In genomic region chr12:51729058-51729457, GRCm38 (mm10) we compare ENCODE assay signal across 9 mouse cellular contexts. TPM values are rescaled to one million over a fixed set of nuclear protein-coding genes. Genes with fewer than 3 reads are reported as not detected.
DNase-seq lines count a peak whose midpoint lies in the region; ATAC-seq and TF ChIP-seq lines count a peak whose summit lies in the region.
"Had no signal": no experiment of that assay in that cellular context is flagged by ENCODE, and none has a peak within 500 bp of the region (broad histone marks: within the 10 kb centered on the region; RNA-seq: fewer than 3 reads in every experiment).

No protein-coding gene starts in this region.

- H3K4me1 ChIP-seq in heart, embryonic 14.5 days (ENCODE audit: control insufficient read depth in 2 of 2, insufficient read depth in 2 of 2, low read length in 2 of 2) = peaks cover 12 to 16% of the 10 kb centered on the region in 2 experiments
- no peaks in the 10 kb centered on the region for H3K4me1 ChIP-seq in limb, embryonic 14.5 days (ENCODE audit: control insufficient read depth, insufficient read depth, low read length)
- no peaks in the 10 kb centered on the region for H3K4me1 ChIP-seq in midbrain, postnatal 0 days (ENCODE audit: insufficient read depth, low read length)
- H3K4me1 ChIP-seq: neural tube, embryonic 12.5 days had no signal

- ATAC-seq in frontal cortex, adult (ENCODE audit: low TSS enrichment) = peak; percentile 80
- peak; percentile 74 for ATAC-seq in heart, embryonic 14.5 days (ENCODE audit: insufficient number of reproducible peaks, insufficient read depth, low FRiP score, low read depth)
- 0 out of 2 replicates have a peak, but pooled peaks have one; percentile 26 for ATAC-seq in limb, embryonic 14.5 days (ENCODE audit: low FRiP score, low read depth)
- ATAC-seq in erythroid progenitor cell, adult 5-6 weeks (replicated peaks; ENCODE audit: low FRiP score, poor library complexity, severe bottlenecking) = no peak
- no peak for ATAC-seq in midbrain, postnatal 0 days (ENCODE audit: low FRiP score)

- TF ChIP-seq POLR2A in limb, embryonic 14.5 days (IDR thresholded peaks at IDR 0.05; ENCODE audit: borderline replicate concordance, extremely low read depth, insufficient read depth, insufficient read length) = no peak

- TF ChIP-seq CTCF in midbrain, postnatal 0 days (IDR thresholded peaks at IDR 0.05) = no peak

- H3K27me3 ChIP-seq in heart, embryonic 14.5 days (ENCODE audit: control insufficient read depth, insufficient read depth, low read length) = no peaks in the 10 kb centered on the region
- H3K27me3 ChIP-seq in limb, embryonic 14.5 days (ENCODE audit: control insufficient read depth, insufficient read depth, low read length) = no peaks in the 10 kb centered on the region
- no peaks in the 10 kb centered on the region for H3K27me3 ChIP-seq in midbrain, postnatal 0 days (ENCODE audit: insufficient read depth, low read length)
- H3K27me3 ChIP-seq: neural tube, embryonic 12.5 days had no signal

- 11% methylated on average over 11 of the region's 11 CpGs for WGBS in heart, embryonic 14.5 days
- WGBS in limb, embryonic 14.5 days = 74% methylated on average over 11 of the region's 11 CpGs
- WGBS in midbrain, postnatal 0 days = 73% methylated on average over 11 of the region's 11 CpGs

- H3K9ac ChIP-seq in heart, embryonic 14.5 days (ENCODE audit: low read length) = 0 out of 2 replicates have a peak overlapping the region, but pooled peaks have one; percentile 45
- no peak overlapping the region for H3K9ac ChIP-seq in limb, embryonic 14.5 days (ENCODE audit: low read depth, low read length, severe bottlenecking)
- H3K9ac ChIP-seq in midbrain, postnatal 0 days (replicated peaks; ENCODE audit: low read length, poor library complexity, severe bottlenecking) = no peak overlapping the region
- H3K9ac ChIP-seq: neural tube, embryonic 12.5 days had no signal

- peak overlapping the region; percentile 85 to 92 for H3K27ac ChIP-seq in heart, embryonic 14.5 days (replicated peaks in 1 of 2; ENCODE audit: control insufficient read depth in 1 of 2, insufficient read depth in 1 of 2, low read depth in 2 of 2, low read length in 2 of 2)
- 0 out of 2 replicates have a peak overlapping the region, but pooled peaks have one; percentile 33 for H3K27ac ChIP-seq in limb, embryonic 14.5 days (replicated peaks; ENCODE audit: low read depth, low read length)
- no peak overlapping the region for H3K27ac ChIP-seq in midbrain, postnatal 0 days (ENCODE audit: low read depth, low read length)
- H3K27ac ChIP-seq: neural tube, embryonic 12.5 days had no signal

- no peak for DNase-seq in frontal cortex, postnatal 10 days (ENCODE audit: low spot score in 2 of 2)
- peak; percentile 78 for DNase-seq in adrenal gland, postnatal 14 days
- no peak for DNase-seq in limb, embryonic 14.5 days (ENCODE audit: low spot score)
- DNase-seq in T-cell, adult 2 months (ENCODE audit: low spot score) = no peak
- DNase-seq in midbrain, postnatal 0 days (ENCODE audit: low spot score) = no peak

- no peaks in the 10 kb centered on the region for H3K9me3 ChIP-seq in heart, embryonic 14.5 days (ENCODE audit: control insufficient read depth, low read length)
- H3K9me3 ChIP-seq in limb, embryonic 14.5 days (ENCODE audit: control insufficient read depth, low read length) = no peaks in the 10 kb centered on the region
- H3K9me3 ChIP-seq in midbrain, postnatal 0 days (ENCODE audit: low read length) = no peaks in the 10 kb centered on the region
- H3K9me3 ChIP-seq: neural tube, embryonic 12.5 days had no signal

- no peak overlapping the region for H3K4me3 ChIP-seq in heart, embryonic 14.5 days (ENCODE audit: control insufficient read depth in 1 of 2, insufficient read depth in 1 of 2, low read depth in 1 of 2, low read length in 2 of 2)
- H3K4me3 ChIP-seq in limb, embryonic 14.5 days (replicated peaks; ENCODE audit: low read length) = no peak overlapping the region
- H3K4me3 ChIP-seq in midbrain, postnatal 0 days (ENCODE audit: low read depth, low read length) = no peak overlapping the region
- H3K4me3 ChIP-seq: neural tube, embryonic 12.5 days had no signal

- peaks cover 1% of the 10 kb centered on the region; the same call in 1 of the 2 replicates for H3K36me3 ChIP-seq in heart, embryonic 14.5 days (ENCODE audit: control insufficient read depth, insufficient read depth, low read length)
- peaks cover under 1% of the 10 kb centered on the region; the same call in 1 of the 2 replicates for H3K36me3 ChIP-seq in limb, embryonic 14.5 days (ENCODE audit: control insufficient read depth, insufficient read depth, low read length)
- H3K36me3 ChIP-seq in midbrain, postnatal 0 days (ENCODE audit: insufficient read depth, low read length) = 0 out of 2 replicates have a peak, but pooled peaks cover 3% of the 10 kb centered on the region

- H3K4me2 ChIP-seq in heart, embryonic 14.5 days (ENCODE audit: low read length) = peak overlapping the region; percentile 34
- no peak overlapping the region for H3K4me2 ChIP-seq in limb, embryonic 14.5 days (replicated peaks; ENCODE audit: low read depth, low read length, severe bottlenecking)
- no peak overlapping the region for H3K4me2 ChIP-seq in midbrain, postnatal 0 days (ENCODE audit: low read depth, low read length, poor library complexity, severe bottlenecking)
- H3K4me2 ChIP-seq: neural tube, embryonic 12.5 days had no signal

RNA-seq across cellular contexts. Expression of gene Strn3, which starts 37.4 kb away (rescaled TPM):
- 83.8 and 88.4 TPM in 2 replicates for total RNA-seq in adrenal gland, postnatal 14 days (2021)
- 58.6 and 60.9 TPM in 2 replicates for polyA plus RNA-seq in heart, embryonic 14.5 days (2014; fragmentation: Nextera tagmentation; extraction: Ambion mirVana)
- polyA plus RNA-seq in limb, embryonic 14.5 days (2012; rRNA removed) = 61.0 and 67.4 TPM in 2 replicates
- polyA plus RNA-seq in limb, embryonic 14.5 days (2014; fragmentation: Nextera tagmentation; extraction: Ambion mirVana) = 73.3 and 75.3 TPM in 2 replicates
- 48.3 and 55.8 TPM in 2 replicates for total RNA-seq in erythroid progenitor cell, adult 5-6 weeks (2015; ENCODE audit: low replicate concordance)
- total RNA-seq in erythroid progenitor cell, adult 5-6 weeks (2017; ENCODE audit: low replicate concordance) = 60.2 and 84.8 TPM in 2 replicates
- 57.0 and 70.7 TPM in 2 replicates for total RNA-seq in midbrain, postnatal 0 days (2014; rRNA removed)
- polyA plus RNA-seq in midbrain, postnatal 0 days (2015; fragmentation: Nextera tagmentation; extraction: Ambion mirVana) = 24.7 and 28.3 TPM in 2 replicates

RNA-seq across cellular contexts. Expression of gene Ap4s1, which starts 38.2 kb away (rescaled TPM):
- 22.6 and 24.3 TPM in 2 replicates for total RNA-seq in adrenal gland, postnatal 14 days (2021)
- polyA plus RNA-seq in heart, embryonic 14.5 days (2014; fragmentation: Nextera tagmentation; extraction: Ambion mirVana) = 42.0 and 43.1 TPM in 2 replicates
- 15.1 and 18.5 TPM in 2 replicates for polyA plus RNA-seq in limb, embryonic 14.5 days (2012; rRNA removed)
- 32.8 and 34.6 TPM in 2 replicates for polyA plus RNA-seq in limb, embryonic 14.5 days (2014; fragmentation: Nextera tagmentation; extraction: Ambion mirVana)
- 2.5 and 13.7 TPM in 2 replicates for total RNA-seq in erythroid progenitor cell, adult 5-6 weeks (2015; ENCODE audit: low replicate concordance)
- total RNA-seq in erythroid progenitor cell, adult 5-6 weeks (2017; ENCODE audit: low replicate concordance) = 4.4 and 29.4 TPM in 2 replicates
- 39.5 and 54.2 TPM in 2 replicates for total RNA-seq in midbrain, postnatal 0 days (2014; rRNA removed)
- 67.5 and 74.0 TPM in 2 replicates for polyA plus RNA-seq in midbrain, postnatal 0 days (2015; fragmentation: Nextera tagmentation; extraction: Ambion mirVana)

Comparison
In these comparisons a context has a peak if more than half of its experiments do, and no peak if none do; other contexts are left out.
1. ATAC-seq: peak in frontal cortex, adult (single experiment), heart, embryonic 14.5 days (single experiment) and limb, embryonic 14.5 days (single experiment); none in erythroid progenitor cell, adult 5-6 weeks (single experiment) and midbrain, postnatal 0 days (single experiment).